Mouse (Mus musculus): ENCODE results near the gene Trip10. TPM values are rescaled to one million over a fixed set of nuclear protein-coding genes. Genes with fewer than 3 reads are reported as not detected.

Trip10 gene
- total and polyA plus RNA-seq, 3 experiments = 10.9 to 20.8 TPM; not detected in 1

GRCm38 (mm10) chr17:57248771-57249170 lies 484 bp upstream of the Trip10 start:
- Histone ChIP-seq H3K27me3 (ENCODE audit: control insufficient read depth in 1 of 2, insufficient read depth in 2 of 2, low read length in 2 of 2) (no peaks in the 10 kb centered on the region), H3K36me3 (ENCODE audit: control insufficient read depth in 1 of 2, insufficient read depth in 2 of 2, low read length in 2 of 2) (peaks cover 0 to 11% of the 10 kb centered on the region in 2 experiments; a peak in 2 of 4 replicates), H3K4me3 (ENCODE audit: control insufficient read depth in 1 of 2, insufficient read depth in 1 of 2, low read depth in 2 of 2, low read length in 2 of 2) (peak overlapping the region; percentile 65 to 85), H3K4me1 (ENCODE audit: control insufficient read depth in 1 of 2, insufficient read depth in 2 of 2, low read length in 2 of 2) (peaks cover 0 to 24% of the 10 kb centered on the region in 2 experiments; a peak in 2 of 4 replicates), H3K9me3 (replicated peaks; ENCODE audit: insufficient read depth, low read length) (no peaks in the 10 kb centered on the region), H3K79me2 (ENCODE audit: control insufficient read depth, insufficient read depth, low read length, poor library complexity) (peaks cover 13% of the 10 kb centered on the region), H3K9ac (ENCODE audit: control insufficient read depth, low read depth, low read length, poor library complexity, severe bottlenecking) (peak overlapping the region; percentile 79), H3K27ac (ENCODE audit: control insufficient read depth, low read depth, low read length) (peak overlapping the region; percentile 81)
- DNase-seq (ENCODE audit: low read depth, low spot score) = no peak
- TF ChIP-seq HCFC1 (IDR thresholded peaks at IDR 0.05; ENCODE audit: low read depth, low read length) (no peak), MYB (IDR thresholded peaks at IDR 0.05; ENCODE audit: low read depth, low read length) (no peak), E2F4 (IDR thresholded peaks at IDR 0.05; ENCODE audit: borderline replicate concordance, low read depth, low read length) (no peak), USF1 (IDR thresholded peaks at IDR 0.05; ENCODE audit: low read depth, low read length) (0 out of 2 replicates have a peak, but pooled peaks have one; percentile 4), KAT2A (conservative IDR thresholded peaks at IDR 0.05; ENCODE audit: low read depth, low read length) (no peak), ZC3H11A (IDR thresholded peaks at IDR 0.05; ENCODE audit: low read depth, low read length) (no peak), RAD21 (IDR thresholded peaks at IDR 0.05; ENCODE audit: low read depth, low read length) (no peak), RCOR1 (IDR thresholded peaks at IDR 0.05; ENCODE audit: low read depth, low read length) (no peak), GABPA (IDR thresholded peaks at IDR 0.05; ENCODE audit: low read depth, low read length) (no peak)

GRCm38 (mm10) chr17:57250461-57251160 lies 1.4 kb downstream of the Trip10 start:
- H3K4me1 ChIP-seq (ENCODE audit: control insufficient read depth in 1 of 2, insufficient read depth in 2 of 2, low read length in 2 of 2) = peaks cover 0 to 18% of the 10 kb centered on the region in 2 experiments; a peak in 2 of 4 replicates
- H3K79me2 ChIP-seq (ENCODE audit: control insufficient read depth, insufficient read depth, low read length, poor library complexity) = peaks cover 13% of the 10 kb centered on the region
- no peaks in the 10 kb centered on the region for H3K9me3 ChIP-seq (replicated peaks; ENCODE audit: insufficient read depth, low read length)
- TF ChIP-seq ETS1 (IDR thresholded peaks at IDR 0.05; ENCODE audit: low read depth, low read length) (no peak), ZC3H11A (IDR thresholded peaks at IDR 0.05; ENCODE audit: low read depth, low read length) (no peak), SMC3 (IDR thresholded peaks at IDR 0.05; ENCODE audit: low read depth, low read length) (no peak), RAD21 (IDR thresholded peaks at IDR 0.05; ENCODE audit: low read depth, low read length) (no peak), MEF2A (IDR thresholded peaks at IDR 0.05; ENCODE audit: extremely low read depth, insufficient replicate concordance, low read depth, low read length, poor library complexity, severe bottlenecking) (no peak), E2F4 (IDR thresholded peaks at IDR 0.05; ENCODE audit: borderline replicate concordance, low read depth, low read length) (no peak), MYC (IDR thresholded peaks at IDR 0.05; ENCODE audit: low read depth, low read length) (no peak), POLR2A (IDR thresholded peaks at IDR 0.05; ENCODE audit: control insufficient read depth in 1 of 2, insufficient read depth in 1 of 2, low read depth in 1 of 2, low read length in 2 of 2, poor library complexity in 1 of 2) (no peak), MAFK (IDR thresholded peaks at IDR 0.05; ENCODE audit: borderline replicate concordance, low read depth, low read length) (no peak), SIN3A (IDR thresholded peaks at IDR 0.05; ENCODE audit: low read length) (no peak), MAZ (IDR thresholded peaks at IDR 0.05; ENCODE audit: low read depth, low read length) (no peak), TBP (IDR thresholded peaks at IDR 0.05; ENCODE audit: low read depth, low read length) (no peak), CHD1 (IDR thresholded peaks at IDR 0.05; ENCODE audit: low read depth, low read length) (no peak), UBTF (IDR thresholded peaks at IDR 0.05; ENCODE audit: borderline replicate concordance, insufficient read depth, low read depth, low read length) (no peak), CHD2 (IDR thresholded peaks at IDR 0.05; ENCODE audit: low read length) (no peak), MXI1 (IDR thresholded peaks at IDR 0.05; ENCODE audit: low read depth, low read length) (no peak), POLR2AphosphoS5 (IDR thresholded peaks at IDR 0.05; ENCODE audit: borderline replicate concordance, low read depth, low read length) (no peak), MYB (IDR thresholded peaks at IDR 0.05; ENCODE audit: low read depth, low read length) (no peak)
- no peaks in the 10 kb centered on the region for H3K27me3 ChIP-seq (ENCODE audit: control insufficient read depth in 1 of 2, insufficient read depth in 2 of 2, low read length in 2 of 2)
- no peak overlapping the region for H3K27ac ChIP-seq (ENCODE audit: control insufficient read depth, low read depth, low read length)
- no peak overlapping the region; the same call in 1 of the 2 replicates for H3K9ac ChIP-seq (ENCODE audit: control insufficient read depth, low read depth, low read length, poor library complexity, severe bottlenecking)
- no peak overlapping the region; a peak in 1 of 4 replicates for H3K4me3 ChIP-seq (ENCODE audit: control insufficient read depth in 1 of 2, insufficient read depth in 1 of 2, low read depth in 2 of 2, low read length in 2 of 2)
- H3K36me3 ChIP-seq (ENCODE audit: control insufficient read depth in 1 of 2, insufficient read depth in 2 of 2, low read length in 2 of 2) = peaks cover 0 to 7% of the 10 kb centered on the region in 2 experiments; a peak in 2 of 4 replicates
- no peak for DNase-seq (ENCODE audit: low read depth, low spot score)

Data from MEL (cell line).